Mouse (Mus musculus) kidney, embryonic 16.5 days (tissue): ENCODE results near the gene Gm15319. TPM values are rescaled to one million over a fixed set of nuclear protein-coding genes. Genes with fewer than 3 reads are reported as not detected.
"Not testable (repeated sequence)": the region's sequence is repeated elsewhere in the genome, so short reads cannot be mapped to it uniquely, and the experiment has no call there.

ENCODE experiments used
- ATAC-seq: fragments of 200-750 bp; cut with Nextera tagmentation; 2 replicates; pipeline ENCODE4 v1.8.0; 2017; ENCODE audit warnings: moderate TSS enrichment; ENCODE audit not compliant: low FRiP score, low TSS enrichment
- H3K27ac ChIP-seq: fragments of 300-500 bp; sonication (generic); 2 replicates; pipeline ENCODE4 v1.5.1; 2014; ENCODE audit warnings: low read length
- H3K27me3 ChIP-seq: fragments of 300-500 bp; sonication (generic); 2 replicates; pipeline ENCODE4 v1.6.1; 2014; ENCODE audit warnings: low read length, control low read depth, mixed read lengths; ENCODE audit not compliant: insufficient read depth
- H3K36me3 ChIP-seq: fragments of 300-500 bp; sonication (generic); 2 replicates; pipeline ENCODE4 v1.6.1; 2014; ENCODE audit warnings: low read length, control low read depth, mixed read lengths; ENCODE audit not compliant: insufficient read depth
- H3K4me1 ChIP-seq: fragments of 300-500 bp; sonication (generic); 2 replicates; pipeline ENCODE4 v1.6.1; 2014; ENCODE audit warnings: low read length, control low read depth, mixed read lengths; ENCODE audit not compliant: insufficient read depth
- H3K4me2 ChIP-seq: fragments of 300-500 bp; sonication (generic); replicated peaks from 2 replicates; pipeline ENCODE4 v1.6.1; 2014; ENCODE audit warnings: low read depth, low read length
- H3K4me3 ChIP-seq: fragments of 300-500 bp; sonication (generic); 2 replicates; pipeline ENCODE4 v1.5.1; 2014; ENCODE audit warnings: mild to moderate bottlenecking, low read length
- H3K9ac ChIP-seq: fragments of 300-500 bp; sonication (generic); replicated peaks from 2 replicates; pipeline ENCODE4 v1.6.1; 2014; ENCODE audit warnings: low read length
- H3K9me3 ChIP-seq: fragments of 300-500 bp; sonication (generic); 2 replicates; pipeline ENCODE4 v1.6.1; 2016; ENCODE audit warnings: low read length, control low read depth
- WGBS: fragments of 180-500 bp; shearing (Covaris S2); extraction: QIAGEN DNeasy Blood & Tissue Kit; methylation state at CpG from one replicate; pipeline ENCODE4 v1.1.7; 2014; 5-methylcytosine and 5-hydroxymethylcytosine counted together
- polyA plus RNA-seq: library from polyadenylated mRNA; unstranded; fragments of >200 nt; fragmentation: Nextera tagmentation; extraction: Ambion mirVana; gene quantifications from 2 replicates; pipeline ENCODE4 v1.2.1, GENCODE M21; 2015

Gm15319 gene
- polyA plus RNA-seq, 1 experiment from 2014 or later = not detected

DNA sequence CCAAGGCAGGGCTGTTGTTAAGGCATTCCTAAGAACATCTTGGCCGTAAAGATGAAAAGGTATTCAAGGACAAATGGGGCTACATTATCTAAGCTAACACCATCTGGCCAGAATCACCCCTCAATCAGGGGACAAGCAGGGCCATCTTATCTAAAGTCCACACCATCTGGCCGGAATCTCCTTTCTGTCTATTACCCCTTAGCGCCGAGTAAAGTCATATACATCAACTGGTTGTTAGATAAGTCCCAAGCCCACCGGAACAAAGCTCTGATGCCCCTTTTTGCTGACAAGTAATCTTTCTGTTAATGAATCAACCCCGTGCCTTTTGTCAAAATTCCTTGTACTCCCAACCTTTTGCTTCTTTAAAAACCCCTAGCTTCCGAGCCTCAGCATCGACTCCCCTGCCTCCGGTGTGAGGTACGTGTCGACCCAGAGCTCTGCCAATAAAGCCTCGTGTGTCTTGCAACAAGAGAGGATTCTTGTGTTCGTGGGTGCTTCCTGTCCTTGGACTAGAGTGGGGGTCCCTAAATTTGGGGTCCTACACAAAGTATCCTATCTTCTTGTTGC, 65.0 kb downstream of the Gm15319 start:
- not testable (repeated sequence) for H3K27ac ChIP-seq, H3K9me3 ChIP-seq, H3K4me1 ChIP-seq, ATAC-seq, H3K4me2 ChIP-seq, H3K36me3 ChIP-seq, H3K27me3 ChIP-seq, H3K9ac ChIP-seq, H3K4me3 ChIP-seq
- WGBS = 86% methylated on average over 12 of the region's 13 CpGs

DNA sequence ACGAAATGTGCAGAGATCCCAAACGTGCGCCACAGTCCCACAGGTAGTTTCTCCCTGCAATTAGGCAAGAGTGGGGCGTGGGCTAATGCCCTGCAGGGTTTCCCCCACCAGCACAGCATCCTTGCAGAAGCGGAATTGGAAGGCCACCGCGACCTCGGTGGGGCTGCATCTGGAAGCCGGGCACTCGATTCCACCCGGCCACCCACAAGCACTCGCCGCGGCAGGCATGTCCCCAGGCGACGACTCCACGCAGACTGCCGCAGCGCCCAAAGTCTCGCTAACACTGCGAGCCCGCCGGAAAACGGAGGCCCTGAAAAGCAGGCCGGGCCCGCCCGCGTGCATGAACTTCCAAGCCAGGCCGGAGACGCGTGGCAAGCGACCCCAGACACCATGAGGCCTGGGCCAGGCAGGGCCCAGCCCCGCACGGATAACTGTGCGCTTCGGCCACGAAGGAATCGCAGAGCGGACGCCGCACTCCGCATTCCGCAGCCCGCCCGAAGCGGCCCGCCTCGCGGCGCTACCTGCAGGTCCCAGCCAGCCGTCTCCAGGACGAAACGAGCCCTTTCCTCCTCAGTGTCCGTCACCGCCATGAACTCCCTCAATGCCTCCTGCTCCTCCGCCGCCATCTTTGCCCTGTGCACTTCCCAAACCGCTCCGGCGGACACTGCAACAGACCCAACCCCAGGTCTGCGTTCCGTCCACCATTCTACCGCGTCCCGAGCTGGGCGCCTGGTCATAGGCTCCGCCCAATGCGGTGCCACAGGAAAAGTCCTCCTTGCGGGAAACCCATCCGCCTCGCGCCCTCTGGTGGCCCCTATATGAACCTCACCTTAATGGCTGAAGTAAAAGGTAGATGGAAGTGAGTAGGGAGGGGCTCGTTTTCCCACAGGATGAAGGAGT, 66.0 kb downstream of the Gm15319 start:
- peak overlapping the region; percentile 77 for H3K9ac ChIP-seq
- 7% methylated on average over 61 of the region's 73 CpGs for WGBS
- not testable (repeated sequence) for H3K27me3 ChIP-seq, H3K36me3 ChIP-seq, H3K4me1 ChIP-seq, H3K9me3 ChIP-seq
- H3K4me3 ChIP-seq = peak overlapping the region; percentile 57
- H3K27ac ChIP-seq = peak overlapping the region; percentile 58; the same call in 1 of the 2 replicates
- peak; percentile 99 for ATAC-seq
- peak overlapping the region; percentile 56 for H3K4me2 ChIP-seq

DNA sequence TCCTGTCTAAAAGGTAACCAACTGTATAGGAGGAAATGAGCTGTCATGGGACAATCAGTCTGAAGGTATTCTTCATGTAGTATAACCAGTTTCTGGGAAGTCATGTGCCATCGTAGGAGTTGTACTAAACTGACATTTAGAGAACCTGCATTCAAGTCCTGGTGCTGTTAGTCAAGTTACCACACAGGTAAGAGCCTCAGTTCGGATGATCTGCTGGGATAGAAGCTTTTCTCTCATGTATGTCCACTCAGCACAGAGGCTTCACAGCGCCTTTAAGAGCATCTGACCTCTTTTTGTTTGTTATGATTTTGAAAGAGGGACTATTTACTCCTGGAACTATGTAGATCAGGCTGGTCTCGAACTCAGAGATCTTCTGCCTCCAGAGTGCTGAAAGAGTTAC, 67.1 kb downstream of the Gm15319 start:
- H3K36me3 ChIP-seq, H3K27ac ChIP-seq, H3K4me2 ChIP-seq, H3K9ac ChIP-seq, H3K9me3 ChIP-seq, H3K27me3 ChIP-seq, H3K4me3 ChIP-seq, H3K4me1 ChIP-seq, ATAC-seq: not testable (repeated sequence)
- 83% methylated on average over 2 of the region's 4 CpGs for WGBS

GRCm38 (mm10) chr8:20294826-20295225, 68.2 kb downstream of the Gm15319 start:
- H3K9ac ChIP-seq, H3K9me3 ChIP-seq, H3K36me3 ChIP-seq, ATAC-seq, H3K4me2 ChIP-seq, H3K4me1 ChIP-seq, H3K27me3 ChIP-seq, H3K27ac ChIP-seq, H3K4me3 ChIP-seq: not testable (repeated sequence)
- WGBS = 93% methylated on average over 3 of the region's 4 CpGs

- H3K27me3 ChIP-seq, H3K4me3 ChIP-seq, H3K4me2 ChIP-seq, H3K36me3 ChIP-seq, ATAC-seq, H3K4me1 ChIP-seq, H3K9ac ChIP-seq, H3K27ac ChIP-seq, H3K9me3 ChIP-seq: not testable (repeated sequence)
These were observed 69.0 kb downstream of the Gm15319 start for GRCm38 (mm10) chr8:20293966-20294365.

DNA sequence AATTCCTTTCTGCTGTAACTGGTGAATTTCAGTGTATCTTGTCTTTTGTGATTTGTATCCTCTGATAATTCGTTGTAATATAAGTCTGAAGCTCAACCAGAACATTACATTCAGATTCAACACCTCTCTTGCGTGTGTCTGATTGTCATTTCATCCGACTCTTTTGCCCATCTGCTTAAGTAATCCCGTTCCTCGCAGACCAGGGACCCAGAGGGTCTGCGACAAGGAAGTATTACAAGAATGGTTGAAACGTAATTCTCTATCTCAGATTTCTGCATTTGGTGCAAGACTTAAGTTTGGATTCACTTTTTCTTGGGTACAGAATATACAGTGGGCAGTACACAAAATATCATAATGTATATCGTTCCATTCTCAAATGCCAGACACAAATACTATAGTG, 73.0 kb downstream of the Gm15319 start:
- not testable (repeated sequence) for H3K27me3 ChIP-seq, H3K9me3 ChIP-seq, H3K36me3 ChIP-seq, H3K4me1 ChIP-seq, H3K9ac ChIP-seq, ATAC-seq, H3K27ac ChIP-seq, H3K4me2 ChIP-seq, H3K4me3 ChIP-seq
- WGBS = 72% methylated on average over 4 of the region's 8 CpGs

DNA sequence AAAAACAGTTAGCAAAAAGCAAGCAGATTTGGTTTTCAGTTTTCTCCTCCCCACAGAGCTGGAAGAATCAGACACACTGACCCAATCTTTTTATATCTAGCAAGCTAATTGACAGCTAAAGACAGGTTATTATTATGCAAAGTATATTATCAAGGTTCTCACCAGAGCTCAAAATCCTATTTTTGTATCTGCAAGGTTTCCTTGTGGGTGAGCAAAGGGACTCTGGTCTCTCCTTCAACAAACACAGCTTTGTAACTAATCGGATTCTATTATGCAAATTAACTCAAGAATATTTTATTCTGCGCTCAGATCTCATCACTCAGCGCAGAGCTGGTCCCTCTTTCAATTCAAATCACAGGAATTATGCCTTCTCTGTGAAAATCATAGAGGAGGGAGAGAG, 74.1 kb downstream of the Gm15319 start:
- H3K4me3 ChIP-seq, H3K27me3 ChIP-seq, H3K9me3 ChIP-seq, ATAC-seq, H3K9ac ChIP-seq, H3K4me1 ChIP-seq, H3K27ac ChIP-seq, H3K36me3 ChIP-seq, H3K4me2 ChIP-seq: not testable (repeated sequence)
- 90% methylated on average over 1 of the region's 3 CpGs for WGBS

- H3K4me3 ChIP-seq, H3K27me3 ChIP-seq, H3K9me3 ChIP-seq, H3K9ac ChIP-seq, ATAC-seq, H3K4me1 ChIP-seq, H3K36me3 ChIP-seq, H3K4me2 ChIP-seq, H3K27ac ChIP-seq: not testable (repeated sequence)
- WGBS = 89% methylated on average over 3 of the region's 3 CpGs
These were observed 75.3 kb downstream of the Gm15319 start for GRCm38 (mm10) chr8:20287706-20288105.
